Mouse (Mus musculus): ENCODE measurements around the gene Zscan2.

The Zscan2 gene

DNA sequence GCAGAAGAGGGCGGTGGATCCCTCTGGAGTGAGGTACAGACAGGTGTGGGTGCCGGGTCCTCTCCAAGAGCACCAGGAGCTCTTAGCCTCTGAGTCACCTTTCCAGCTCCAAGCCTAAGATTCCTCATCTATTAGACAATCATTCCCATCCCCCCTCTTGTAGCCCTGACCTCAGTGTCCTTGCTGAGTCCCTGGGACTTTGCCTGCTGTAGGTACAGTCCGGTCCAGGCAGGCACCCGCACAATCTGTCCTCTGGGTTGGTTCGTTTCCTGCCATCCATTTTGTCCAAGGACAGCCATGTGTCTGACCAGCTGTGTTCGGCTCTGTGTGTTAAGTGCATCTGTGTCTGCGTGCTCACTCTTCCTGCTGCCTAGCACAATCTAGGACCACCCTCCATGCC lies 27.9 kb downstream of the Zscan2 start:
- no peak for DNase-seq

GRCm38 (mm10) chr7:80889021-80889511 lies 28.3 kb downstream of the Zscan2 start:
- DNase-seq: peak in 1 of 2 experiments; percentile 35

- peak; percentile 77 to 87 for DNase-seq
Measured at GRCm38 (mm10) chr7:80889841-80890241, 29.1 kb downstream of the Zscan2 start.

- no peak for DNase-seq
Measured at GRCm38 (mm10) chr7:80893086-80893752, 32.5 kb downstream of the Zscan2 start.

DNA sequence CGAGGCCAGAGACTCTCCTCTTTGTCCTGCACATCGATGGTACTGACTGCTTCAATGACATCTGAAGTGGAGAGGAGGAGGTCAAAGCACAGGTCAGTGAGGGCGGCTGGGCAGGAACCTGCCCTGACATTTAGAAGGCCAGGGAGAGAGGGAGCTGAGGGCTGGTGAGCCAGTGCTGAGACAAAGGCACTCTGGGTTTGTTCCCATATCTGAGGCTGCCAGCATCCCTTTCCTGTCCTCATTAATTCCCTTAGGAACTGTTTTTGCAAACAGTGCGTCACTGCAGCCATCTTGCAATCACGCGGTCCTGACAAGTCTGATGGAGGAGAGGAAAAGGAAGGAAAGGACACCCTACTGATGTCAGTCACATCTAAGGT lies 33.0 kb downstream of the Zscan2 start:
- no peak for DNase-seq

DNA sequence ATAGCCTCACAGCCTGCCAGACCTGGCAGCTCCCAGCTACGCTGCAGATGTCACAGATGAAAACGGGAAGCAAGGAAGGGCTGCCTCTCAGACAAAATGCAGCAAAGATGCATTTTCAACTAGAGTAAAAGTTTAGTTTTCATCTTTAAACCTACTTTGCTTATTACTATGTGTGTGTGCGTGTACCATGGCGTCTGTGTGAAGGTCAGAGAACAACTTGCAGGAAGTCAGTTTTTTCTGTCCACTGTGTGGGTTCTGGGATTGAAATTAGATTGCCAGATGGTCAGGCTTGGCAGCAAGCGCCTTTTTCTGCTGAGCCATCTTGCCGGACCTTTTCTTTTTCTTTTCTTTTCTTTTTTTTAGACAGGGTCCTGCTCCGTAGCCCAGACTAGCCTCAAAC lies 33.5 kb downstream of the Zscan2 start:
- no peak for DNase-seq

GRCm38 (mm10) chr7:80894815-80895519 lies 34.2 kb downstream of the Zscan2 start:
- no peak for DNase-seq

DNA sequence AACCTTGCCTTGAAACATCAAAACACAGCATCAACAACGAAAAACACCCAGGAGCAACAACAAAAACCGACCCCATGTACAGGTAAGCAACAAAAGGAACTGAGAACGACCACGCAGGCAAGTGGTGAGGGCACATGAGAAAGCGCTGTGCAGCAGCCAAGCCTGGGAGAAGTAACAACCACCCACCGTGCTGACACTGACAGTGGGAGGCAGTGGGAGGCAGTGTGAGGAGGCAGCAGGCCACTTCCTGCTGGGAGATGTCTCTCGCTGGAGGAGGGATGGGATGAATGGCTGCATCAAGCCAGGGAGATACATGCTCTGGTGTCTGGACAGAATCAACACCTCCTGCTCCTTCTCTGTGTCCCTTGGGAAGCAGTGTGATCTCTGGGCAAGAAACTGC lies 36.4 kb downstream of the Zscan2 start:
- no peak for DNase-seq

GRCm38 (mm10) chr7:80897721-80898120 lies 37.0 kb downstream of the Zscan2 start:
- DNase-seq: no peak

GRCm38 (mm10) chr7:80900944-80901501 lies 40.3 kb downstream of the Zscan2 start, which contains the start of gene Wdr73:
TSS of gene Wdr73 (minus strand) at chr7:80901269.
- DNase-seq: peak; percentile 85 to 89

DNA sequence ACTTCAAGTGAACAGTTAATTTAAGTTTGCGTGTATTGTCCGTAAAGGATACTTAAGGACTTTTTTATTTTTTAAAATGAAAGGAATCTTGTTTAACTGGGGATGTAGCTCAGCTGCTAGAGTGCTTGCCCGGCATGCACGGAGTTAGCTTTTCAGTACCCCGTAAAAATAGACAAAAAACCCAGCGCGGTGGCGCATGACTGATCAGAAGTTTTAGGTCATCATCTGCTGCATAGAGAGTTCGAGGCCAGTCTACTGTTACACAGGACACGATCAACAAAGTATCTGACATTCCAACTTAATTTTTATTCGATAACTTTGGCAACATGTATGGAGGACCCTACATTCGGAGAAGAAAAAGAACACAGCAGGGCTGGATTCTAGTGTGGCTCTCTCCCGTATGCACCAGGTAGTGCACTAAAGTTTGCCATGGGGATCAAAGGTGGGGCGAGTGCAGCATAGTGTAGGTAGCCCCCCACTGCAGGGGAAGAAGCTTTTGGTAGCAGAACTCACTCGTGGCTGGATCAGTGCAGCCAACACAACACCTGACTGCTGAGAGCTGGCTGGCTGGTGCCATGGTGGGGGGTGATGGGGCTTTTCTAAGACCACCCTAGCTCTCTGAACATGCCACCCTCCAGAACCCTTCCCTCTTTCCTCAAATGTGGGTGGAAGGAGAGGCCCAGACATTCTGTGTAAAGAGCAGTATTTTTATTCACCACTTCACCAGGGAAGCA lies 41.0 kb downstream of the Zscan2 start:
- no peak for DNase-seq

DNA sequence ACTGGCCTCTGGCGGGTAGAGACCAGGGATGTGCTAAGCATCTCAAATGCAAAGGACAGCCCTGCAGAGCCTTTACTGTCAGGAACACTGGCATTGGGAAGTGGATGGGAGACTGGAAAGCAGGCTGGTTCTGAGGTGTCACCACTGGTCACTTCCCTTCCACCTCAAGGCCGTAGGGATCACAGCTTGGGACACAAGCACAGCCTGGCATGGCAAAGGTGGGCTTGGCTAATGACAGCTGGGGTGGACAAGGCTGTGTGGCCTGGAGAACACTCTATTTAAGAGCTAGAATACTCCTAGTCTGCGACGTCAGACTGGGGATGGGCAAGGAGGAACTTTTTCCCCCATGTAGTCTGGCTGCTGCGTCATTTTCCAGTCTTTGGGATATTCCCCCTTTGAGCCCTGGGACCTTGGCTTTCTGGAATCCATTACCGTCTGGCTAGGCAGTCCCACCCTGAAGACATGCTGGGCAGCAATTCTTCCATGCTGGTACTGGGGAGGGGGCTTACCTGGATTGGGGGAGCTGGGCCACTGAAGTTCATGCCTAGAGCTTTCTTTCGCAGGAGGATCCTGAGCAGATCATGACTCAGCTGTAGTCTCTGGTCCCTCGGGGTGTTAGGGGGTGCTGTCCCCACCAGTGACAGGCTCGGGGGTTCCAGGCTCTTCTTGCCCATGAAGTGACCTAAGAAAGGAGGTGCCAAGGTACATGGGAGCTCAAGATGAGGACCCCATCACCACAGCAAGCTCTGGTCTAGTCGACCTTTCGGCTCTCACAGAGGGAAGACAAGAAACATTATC lies 43.1 kb downstream of the Zscan2 start:
- DNase-seq: no peak

DNA sequence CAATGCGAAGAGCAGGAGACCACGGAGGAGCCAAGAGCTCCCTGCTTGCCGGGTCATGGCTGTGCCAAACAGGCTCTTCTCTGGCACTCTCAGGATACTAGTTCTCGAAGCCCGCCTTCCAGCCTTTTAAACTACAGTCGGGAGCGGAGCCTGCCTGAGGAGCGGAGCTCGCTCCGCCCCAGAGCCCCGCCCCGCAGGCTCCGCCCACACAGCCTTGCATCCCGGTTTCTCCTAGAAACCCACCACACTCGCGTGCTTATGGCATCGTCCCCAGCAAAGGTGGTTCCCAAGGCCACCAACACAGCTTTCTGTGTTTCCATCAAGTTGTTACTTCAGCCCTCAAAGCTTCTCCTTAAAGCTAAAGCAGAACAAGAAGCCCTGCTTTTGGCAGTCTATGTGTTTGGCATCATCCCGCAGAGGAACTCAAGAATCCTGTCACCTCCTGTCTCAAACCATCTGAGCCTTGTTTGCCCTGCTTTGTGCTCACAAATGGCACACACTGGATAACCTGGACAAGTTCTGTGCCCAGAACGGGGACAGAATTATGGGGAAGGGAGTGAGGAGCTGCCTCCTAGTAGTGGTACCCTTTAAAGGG lies 44.3 kb downstream of the Zscan2 start, which contains the start of gene Nmb:
TSS of gene Nmb (minus strand) at position 156 of the 595 bp plus-strand sequence.
- DNase-seq: peak in 1 of 2 experiments; percentile 43

DNA sequence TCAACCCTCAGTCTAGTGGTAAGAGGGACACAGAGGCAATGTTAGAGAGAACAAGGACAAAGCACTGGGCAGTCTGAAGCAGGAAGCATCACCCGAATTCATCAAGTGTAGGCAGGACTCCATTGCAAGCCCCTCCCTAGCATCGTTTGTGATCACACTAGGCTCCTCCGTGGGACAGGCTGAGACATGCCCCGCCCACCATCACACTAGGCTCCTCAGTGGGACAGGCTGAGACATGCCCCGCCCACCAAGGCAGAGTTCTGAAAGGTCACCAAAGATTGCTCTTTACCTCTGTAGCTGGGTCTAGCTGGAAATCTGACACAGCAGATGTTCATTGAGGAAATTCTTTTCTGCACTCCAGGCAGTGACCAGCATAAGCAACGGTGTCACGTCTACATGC lies 50.3 kb downstream of the Zscan2 start:
- DNase-seq: no peak

DNA sequence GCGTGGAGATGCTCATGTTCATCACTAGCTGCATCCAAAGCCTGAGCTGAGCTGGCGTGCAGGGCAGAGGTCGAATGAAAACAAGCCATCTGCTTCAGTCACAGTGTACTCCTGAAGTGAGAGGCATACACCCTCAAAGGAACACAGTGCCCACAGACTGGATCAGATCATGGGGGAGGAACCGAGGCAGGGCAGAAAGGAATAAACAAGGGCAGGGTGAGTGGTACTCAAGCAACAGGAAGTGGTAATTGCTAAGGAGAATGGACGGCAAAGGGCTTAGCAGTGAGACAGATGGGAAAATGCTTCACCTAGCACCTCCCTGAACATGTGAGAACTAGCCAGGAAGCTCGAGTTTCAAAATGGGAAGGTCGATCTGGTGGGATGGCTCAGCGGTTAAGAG lies 51.8 kb downstream of the Zscan2 start:
- DNase-seq: no peak

DNA sequence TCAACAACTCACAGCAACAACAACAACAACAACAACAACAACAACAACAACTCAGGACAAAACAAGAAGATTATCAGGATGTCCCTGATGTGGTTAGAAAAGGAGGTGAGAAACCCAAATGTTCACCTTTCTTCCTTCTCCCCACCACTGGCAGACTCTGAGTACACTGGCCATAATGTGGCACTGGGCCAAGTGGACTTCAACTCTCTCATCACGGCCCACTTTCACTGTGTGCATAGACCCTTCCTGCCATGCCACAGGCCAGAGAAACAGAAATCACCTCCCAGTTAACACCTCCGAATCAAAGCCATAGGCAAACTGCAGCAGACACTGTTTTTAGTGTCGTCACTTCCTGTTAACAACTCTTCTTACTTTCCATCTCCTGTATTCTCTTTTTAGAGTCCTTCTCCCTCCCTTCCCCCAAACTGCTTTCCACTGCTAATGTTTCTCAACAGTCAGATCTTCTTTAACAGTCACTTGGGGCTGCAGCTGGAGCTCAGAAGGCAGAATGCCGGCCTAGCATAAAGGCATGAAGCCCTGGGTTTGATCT lies 57.3 kb downstream of the Zscan2 start:
- no peak for DNase-seq

- peak; percentile 42 to 51 for DNase-seq
Measured at GRCm38 (mm10) chr7:80918982-80919646, 58.4 kb downstream of the Zscan2 start.

DNA sequence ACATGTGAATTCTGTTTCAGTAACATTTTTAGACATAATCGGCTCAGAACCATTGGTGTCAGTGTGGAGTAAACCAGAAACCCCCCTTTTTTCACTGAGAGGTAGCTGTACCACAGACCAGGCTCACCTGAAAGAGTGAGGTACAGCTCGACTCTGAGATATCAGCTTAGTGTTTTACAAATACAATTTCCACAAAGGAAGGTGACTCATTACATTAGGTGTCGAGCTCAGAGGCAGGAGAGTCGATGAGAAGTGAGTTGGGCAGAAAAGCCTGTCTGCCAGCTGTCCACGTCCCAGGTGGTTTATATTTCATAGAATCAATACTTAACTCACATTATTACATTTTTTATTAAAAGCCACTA lies 58.9 kb downstream of the Zscan2 start:
- no peak for DNase-seq

GRCm38 (mm10) chr7:80923165-80923564 lies 62.4 kb downstream of the Zscan2 start:
- no peak for DNase-seq

Data from thymus, adult 18-20 months (tissue).